Mouse (Mus musculus): ENCODE measurements around the gene Htr5b. TPM values are rescaled to one million over a fixed set of nuclear protein-coding genes. Genes with fewer than 3 reads are reported as not detected.

Htr5b gene
- total and polyA plus RNA-seq, 2 experiments from 2014 or later = not detected

DNA sequence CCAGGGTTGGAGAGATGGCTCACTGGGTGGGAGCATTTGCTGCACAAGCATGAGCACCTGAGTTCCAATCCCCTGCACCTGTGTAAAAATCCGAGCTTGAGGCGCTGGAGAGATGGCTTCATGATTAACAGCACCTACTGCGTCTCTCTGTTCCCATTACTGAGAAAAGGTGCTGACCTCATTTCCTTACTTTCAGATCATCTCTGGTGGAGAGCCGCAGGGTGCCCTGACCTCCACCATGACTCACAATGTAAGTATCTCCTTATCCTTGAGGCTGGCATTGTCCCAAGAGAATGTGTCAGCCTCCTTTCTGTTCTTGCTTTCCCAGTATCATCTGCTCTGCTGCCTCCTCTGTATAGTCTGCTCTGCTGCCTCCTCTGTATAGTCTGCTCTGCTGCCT is 45.2 kb downstream of the Htr5b start:
- no peaks in the 10 kb centered on the region for H3K4me1 ChIP-seq (ENCODE audit: control insufficient read depth, insufficient read depth)
- no peak overlapping the region for H3K4me3 ChIP-seq (ENCODE audit: low read depth, low read length)
- no peak overlapping the region for H3K27ac ChIP-seq (ENCODE audit: low read depth)
- no peak for TF ChIP-seq CTCF (IDR thresholded peaks at IDR 0.05; ENCODE audit: low read depth)
- no peak for TF ChIP-seq EP300 (IDR thresholded peaks at IDR 0.05; ENCODE audit: low read depth)
- H3K27me3 ChIP-seq (ENCODE audit: control insufficient read depth, insufficient read depth, low read length) = no peaks in the 10 kb centered on the region
- 0 out of 2 replicates have a peak, but pooled peaks cover 3% of the 10 kb centered on the region for H3K9me3 ChIP-seq (replicated peaks; ENCODE audit: control insufficient read depth, low read length)
- ATAC-seq (ENCODE audit: insufficient read depth, low read depth) (no peak), DNase-seq (ENCODE audit: low spot score) (no peak)
- peaks cover 81% of the 10 kb centered on the region for H3K36me3 ChIP-seq (replicated peaks; ENCODE audit: control insufficient read depth, insufficient read depth, low read length)
- H3K9ac ChIP-seq (replicated peaks; ENCODE audit: low read depth, low read length) = no peak overlapping the region
- no peak overlapping the region for H3K4me2 ChIP-seq (ENCODE audit: low read depth, low read length)
- WGBS = 60% methylated on average over 4 of the region's 4 CpGs

DNA sequence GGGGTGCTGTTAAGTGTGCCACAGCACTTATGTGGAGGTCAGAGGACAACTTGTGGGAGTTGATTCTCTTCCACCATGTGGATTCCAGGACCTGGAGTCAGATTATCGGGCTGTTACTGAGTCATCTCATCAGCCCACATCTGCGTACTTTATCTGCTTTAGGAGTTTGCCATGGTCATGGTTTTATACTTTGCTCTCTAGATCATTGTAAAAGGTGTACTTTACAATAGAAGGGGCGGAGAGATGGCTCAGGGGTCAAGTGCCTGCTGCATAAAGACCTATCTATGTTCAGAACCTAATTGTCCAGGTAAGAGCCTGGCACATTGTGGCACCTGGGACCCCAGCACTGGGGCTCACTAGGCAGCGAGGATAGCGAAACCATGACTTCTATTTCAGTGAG is 48.9 kb downstream of the Htr5b start:
- ATAC-seq (ENCODE audit: insufficient read depth, low read depth) = no peak
- Histone ChIP-seq H3K4me2 (ENCODE audit: low read depth, low read length) (no peak overlapping the region), H3K36me3 (replicated peaks; ENCODE audit: control insufficient read depth, insufficient read depth, low read length) (peaks cover 77% of the 10 kb centered on the region), H3K4me3 (ENCODE audit: low read depth, low read length) (no peak overlapping the region), H3K9me3 (replicated peaks; ENCODE audit: control insufficient read depth, low read length) (0 out of 2 replicates have a peak, but pooled peaks cover 3% of the 10 kb centered on the region), H3K9ac (replicated peaks; ENCODE audit: low read depth, low read length) (no peak overlapping the region), H3K27ac (ENCODE audit: low read depth) (no peak overlapping the region), H3K4me1 (ENCODE audit: control insufficient read depth, insufficient read depth) (no peaks in the 10 kb centered on the region), H3K27me3 (ENCODE audit: control insufficient read depth, insufficient read depth, low read length) (no peaks in the 10 kb centered on the region)
- TF ChIP-seq CTCF (IDR thresholded peaks at IDR 0.05; ENCODE audit: low read depth) (no peak), EP300 (IDR thresholded peaks at IDR 0.05; ENCODE audit: low read depth) (no peak)
- no peak for DNase-seq (ENCODE audit: low spot score)
- 90% methylated on average over 5 of the region's 5 CpGs for WGBS

DNA sequence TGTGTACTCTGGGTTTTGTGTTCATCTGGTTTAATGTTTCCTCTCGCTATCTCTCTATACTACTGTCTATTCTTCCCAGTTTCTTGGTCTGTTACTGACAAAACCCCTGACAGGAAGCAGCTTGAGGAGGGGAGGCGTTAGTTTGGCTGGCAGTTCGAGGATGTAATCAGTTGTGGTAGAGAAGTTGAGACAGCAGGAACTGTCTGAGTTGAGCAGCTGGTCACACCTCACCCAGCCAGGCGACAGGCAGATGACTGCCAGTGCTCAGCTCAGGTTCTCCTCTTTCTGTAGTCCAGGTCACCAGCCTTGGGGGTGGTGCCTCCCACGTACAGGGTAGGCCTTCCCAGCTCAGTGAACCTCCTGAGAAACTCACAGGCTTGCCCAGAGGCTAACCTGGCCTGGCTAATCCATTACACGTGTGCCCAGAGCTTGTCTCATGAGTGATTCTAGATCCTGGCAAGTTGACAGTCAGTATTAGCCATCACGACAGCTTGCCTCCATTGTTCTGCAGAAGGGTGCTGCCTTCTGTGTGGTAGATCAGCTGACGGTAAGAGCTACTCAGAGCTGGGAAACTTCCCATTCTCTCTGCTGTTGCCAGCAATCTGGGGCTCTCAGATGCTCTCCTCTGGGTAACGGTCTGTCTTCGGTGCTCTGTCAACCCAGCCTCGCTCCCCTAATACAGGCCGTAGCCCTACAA is 49.8 kb downstream of the Htr5b start:
- Histone ChIP-seq H3K4me3 (ENCODE audit: low read depth, low read length) (no peak overlapping the region), H3K27ac (ENCODE audit: low read depth) (peak overlapping the region; percentile 65; the same call in 1 of the 2 replicates), H3K4me1 (ENCODE audit: control insufficient read depth, insufficient read depth) (no peaks in the 10 kb centered on the region), H3K27me3 (ENCODE audit: control insufficient read depth, insufficient read depth, low read length) (no peaks in the 10 kb centered on the region), H3K9ac (replicated peaks; ENCODE audit: low read depth, low read length) (no peak overlapping the region), H3K9me3 (replicated peaks; ENCODE audit: control insufficient read depth, low read length) (0 out of 2 replicates have a peak, but pooled peaks cover 3% of the 10 kb centered on the region), H3K36me3 (replicated peaks; ENCODE audit: control insufficient read depth, insufficient read depth, low read length) (peaks cover 77% of the 10 kb centered on the region), H3K4me2 (ENCODE audit: low read depth, low read length) (no peak overlapping the region)
- TF ChIP-seq EP300 (IDR thresholded peaks at IDR 0.05; ENCODE audit: low read depth) = no peak
- no peak for TF ChIP-seq CTCF (IDR thresholded peaks at IDR 0.05; ENCODE audit: low read depth)
- ATAC-seq (ENCODE audit: insufficient read depth, low read depth) (no peak), DNase-seq (ENCODE audit: low spot score) (no peak)
- 70% methylated on average over 12 of the region's 12 CpGs for WGBS

DNA sequence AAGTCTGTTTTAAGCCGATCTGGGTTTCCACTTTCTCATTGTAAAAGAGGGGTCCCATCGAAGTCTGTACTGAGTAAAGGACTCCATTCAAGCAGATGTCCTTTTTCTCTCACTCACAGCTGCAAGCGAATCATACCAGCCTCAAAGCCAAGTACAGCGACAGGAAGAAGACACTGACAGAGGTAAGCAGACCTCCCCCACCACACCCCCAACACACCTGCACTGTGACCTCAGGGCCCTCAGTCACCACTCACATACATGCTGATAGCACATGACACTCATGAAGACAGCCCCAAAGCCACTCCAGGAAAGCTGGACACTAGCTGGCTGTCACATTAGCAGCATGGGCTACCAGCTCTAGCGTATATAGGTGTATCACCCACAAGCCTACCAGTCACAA is 50.5 kb downstream of the Htr5b start:
- H3K9ac ChIP-seq (replicated peaks; ENCODE audit: low read depth, low read length) = no peak overlapping the region
- H3K9me3 ChIP-seq (replicated peaks; ENCODE audit: control insufficient read depth, low read length) = no peaks in the 10 kb centered on the region
- H3K27ac ChIP-seq (ENCODE audit: low read depth) = peak overlapping the region; percentile 65; the same call in 1 of the 2 replicates
- ATAC-seq (ENCODE audit: insufficient read depth, low read depth) (no peak), DNase-seq (ENCODE audit: low spot score) (no peak)
- H3K36me3 ChIP-seq (replicated peaks; ENCODE audit: control insufficient read depth, insufficient read depth, low read length) = peaks cover 70% of the 10 kb centered on the region
- TF ChIP-seq EP300 (IDR thresholded peaks at IDR 0.05; ENCODE audit: low read depth) (no peak), CTCF (IDR thresholded peaks at IDR 0.05; ENCODE audit: low read depth) (no peak)
- 84% methylated on average over 5 of the region's 5 CpGs for WGBS
- H3K4me3 ChIP-seq (ENCODE audit: low read depth, low read length) = no peak overlapping the region
- no peaks in the 10 kb centered on the region for H3K27me3 ChIP-seq (ENCODE audit: control insufficient read depth, insufficient read depth, low read length)
- no peaks in the 10 kb centered on the region for H3K4me1 ChIP-seq (ENCODE audit: control insufficient read depth, insufficient read depth)
- H3K4me2 ChIP-seq (ENCODE audit: low read depth, low read length) = no peak overlapping the region

DNA sequence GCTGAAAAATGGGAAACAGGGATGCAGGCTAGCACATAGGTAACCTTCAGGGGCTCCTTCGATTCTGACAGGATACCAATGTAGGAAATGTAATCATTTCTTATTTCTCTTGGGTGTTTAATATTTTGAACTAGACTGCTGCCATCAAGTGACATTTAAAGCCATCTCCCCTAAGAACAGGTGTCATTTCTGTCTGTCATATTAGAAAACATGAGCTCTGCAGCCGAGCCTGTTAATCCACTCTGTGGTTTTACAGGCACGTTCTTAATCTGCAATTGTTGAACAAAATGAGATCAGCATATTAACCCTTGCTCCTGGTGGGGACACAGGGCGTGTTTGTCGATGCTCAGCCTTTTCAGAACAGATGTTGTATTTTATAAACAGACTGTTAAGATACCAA is 56.8 kb downstream of the Htr5b start:
- 85% methylated on average over 5 of the region's 5 CpGs for WGBS
- Histone ChIP-seq H3K4me1 (ENCODE audit: control insufficient read depth, insufficient read depth) (no peaks in the 10 kb centered on the region), H3K9me3 (replicated peaks; ENCODE audit: control insufficient read depth, low read length) (no peaks in the 10 kb centered on the region), H3K27ac (ENCODE audit: low read depth) (no peak overlapping the region), H3K9ac (replicated peaks; ENCODE audit: low read depth, low read length) (no peak overlapping the region), H3K36me3 (replicated peaks; ENCODE audit: control insufficient read depth, insufficient read depth, low read length) (peaks cover 36% of the 10 kb centered on the region), H3K27me3 (ENCODE audit: control insufficient read depth, insufficient read depth, low read length) (no peaks in the 10 kb centered on the region), H3K4me2 (ENCODE audit: low read depth, low read length) (no peak overlapping the region), H3K4me3 (ENCODE audit: low read depth, low read length) (no peak overlapping the region)
- DNase-seq (ENCODE audit: low spot score) (no peak), ATAC-seq (ENCODE audit: insufficient read depth, low read depth) (no peak)
- TF ChIP-seq EP300 (IDR thresholded peaks at IDR 0.05; ENCODE audit: low read depth) (no peak), CTCF (IDR thresholded peaks at IDR 0.05; ENCODE audit: low read depth) (no peak)

DNA sequence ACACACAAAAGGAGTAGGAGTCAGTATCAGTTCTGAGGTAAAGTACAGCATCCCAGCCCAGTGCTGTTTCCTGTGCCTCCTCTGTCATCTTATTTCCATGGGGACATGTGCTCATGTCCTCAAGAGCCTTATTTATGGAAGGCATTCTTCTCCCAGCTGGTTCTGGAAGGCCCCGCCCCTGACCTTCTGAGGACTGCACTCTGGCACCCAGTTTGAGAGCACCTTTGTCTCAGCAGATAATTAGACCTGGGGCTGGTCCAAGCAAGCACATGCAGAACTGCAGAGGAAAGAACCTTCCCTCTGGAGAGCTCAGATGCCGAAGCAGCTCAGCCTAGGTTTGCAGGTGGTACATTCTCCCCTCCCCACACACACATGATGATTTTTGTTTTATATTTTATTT is 60.0 kb downstream of the Htr5b start:
- ATAC-seq (ENCODE audit: insufficient read depth, low read depth) = no peak
- Histone ChIP-seq H3K27ac (ENCODE audit: low read depth) (no peak overlapping the region), H3K27me3 (ENCODE audit: control insufficient read depth, insufficient read depth, low read length) (no peaks in the 10 kb centered on the region), H3K4me1 (ENCODE audit: control insufficient read depth, insufficient read depth) (no peaks in the 10 kb centered on the region), H3K4me2 (ENCODE audit: low read depth, low read length) (no peak overlapping the region), H3K4me3 (ENCODE audit: low read depth, low read length) (no peak overlapping the region), H3K9me3 (replicated peaks; ENCODE audit: control insufficient read depth, low read length) (no peaks in the 10 kb centered on the region), H3K36me3 (replicated peaks; ENCODE audit: control insufficient read depth, insufficient read depth, low read length) (peaks cover 46% of the 10 kb centered on the region), H3K9ac (replicated peaks; ENCODE audit: low read depth, low read length) (no peak overlapping the region)
- DNase-seq (ENCODE audit: low spot score) = no peak
- 65% methylated on average over 2 of the region's 2 CpGs for WGBS
- TF ChIP-seq EP300 (IDR thresholded peaks at IDR 0.05; ENCODE audit: low read depth) (no peak), CTCF (IDR thresholded peaks at IDR 0.05; ENCODE audit: low read depth) (no peak)
